Mouse (Mus musculus): Measurements from ENCODE around the gene S100a9. TPM values are rescaled to one million over a fixed set of nuclear protein-coding genes. Genes with fewer than 3 reads are reported as not detected.

Gene S100a9
- total RNA-seq, 1 experiment, result not detected

DNA sequence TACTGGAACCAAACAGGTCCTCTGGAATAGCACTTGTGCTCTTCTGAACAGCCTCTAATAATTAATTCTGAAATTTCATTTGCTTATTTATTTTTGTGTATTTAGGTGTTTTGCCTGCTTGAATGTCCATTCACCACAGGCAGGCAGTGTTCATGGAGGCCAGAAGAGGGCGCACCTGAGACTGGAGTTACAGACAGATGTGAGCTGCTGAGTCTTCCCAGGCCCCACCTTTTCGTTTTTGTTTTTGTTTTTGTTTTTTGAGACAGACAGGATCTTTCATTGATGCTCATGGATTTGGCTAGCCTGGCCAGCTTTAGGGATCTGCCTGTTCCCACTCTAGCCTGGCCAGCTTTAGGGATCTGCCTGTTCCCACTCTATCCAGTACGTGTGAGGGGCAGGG lies 51.3 kb downstream of the S100a9 start:
- no peak overlapping the region for H3K9ac ChIP-seq (ENCODE audit: insufficient read depth, low read depth, low read length, poor library complexity, severe bottlenecking)
- no peaks in the 10 kb centered on the region for H3K36me3 ChIP-seq (ENCODE audit: control insufficient read depth, insufficient read depth, low read length, poor library complexity, severe bottlenecking)
- no peaks in the 10 kb centered on the region for H3K4me1 ChIP-seq (ENCODE audit: control insufficient read depth in 2 of 2, insufficient read depth in 2 of 2, low read length in 2 of 2, poor library complexity in 1 of 2)
- peak; percentile 31 for DNase-seq (ENCODE audit: low read depth, low spot score)
- no peak overlapping the region for H3K27ac ChIP-seq (ENCODE audit: insufficient read depth, low read depth, low read length, poor library complexity, severe bottlenecking)
- no peaks in the 10 kb centered on the region for H3K9me3 ChIP-seq (ENCODE audit: control insufficient read depth, insufficient read depth, low read depth, low read length)
- no peak for TF ChIP-seq MAFK (IDR thresholded peaks at IDR 0.05; ENCODE audit: insufficient read depth, low read depth, low read length)
- TF ChIP-seq ZNF384 (IDR thresholded peaks at IDR 0.05; ENCODE audit: low read depth, low read length), result no peak
- TF ChIP-seq CHD2 (IDR thresholded peaks at IDR 0.05; ENCODE audit: low read depth, low read length), result no peak
- TF ChIP-seq ZC3H11A (IDR thresholded peaks at IDR 0.05; ENCODE audit: borderline replicate concordance, low read depth, low read length), result no peak
- no peak for TF ChIP-seq HCFC1 (IDR thresholded peaks at IDR 0.05; ENCODE audit: borderline replicate concordance, insufficient read depth, low read length)
- no peak overlapping the region for H3K4me3 ChIP-seq (ENCODE audit: insufficient read depth in 1 of 2, low read depth in 1 of 2, low read length in 2 of 2, poor library complexity in 1 of 2, severe bottlenecking in 1 of 2)
- in situ Hi-C loops (cut with MboI; ENCODE audit: low sequenced_read_pairs in 2 of 2, unreplicated experiment in 2 of 2), result no loop called here

Other genes with a start within 250 kb of the S100a9 start
- gene Npr1, start 229.9 kb downstream of the S100a9 start, total RNA-seq (2012; rRNA removed), result 16.4 and 21.6 TPM in 2 replicates
- gene Ilf2, start 219.6 kb downstream of the S100a9 start, total RNA-seq (2012; rRNA removed), result 153 and 165 TPM in 2 replicates
- gene Snapin, start 204.7 kb downstream of the S100a9 start, total RNA-seq (2012; rRNA removed), result 24.7 and 33.6 TPM in 2 replicates
- 84.0 and 110 TPM in 2 replicates for gene Chtop, start 186.2 kb downstream of the S100a9 start, total RNA-seq (2012; rRNA removed)
- gene S100a1, start 181.3 kb downstream of the S100a9 start, total RNA-seq (2012; rRNA removed), result 1.7 and 2.3 TPM in 2 replicates
- gene S100a13, start 181.3 kb downstream of the S100a9 start, total RNA-seq (2012; rRNA removed), result 5.3 and 8.2 TPM in 2 replicates
- 0.54 TPM in 1 of 2 replicates, not detected in the other for gene S100a14, start 168.9 kb downstream of the S100a9 start, total RNA-seq (2012; rRNA removed)
- gene S100a16, start 158.5 kb downstream of the S100a9 start, total RNA-seq (2012; rRNA removed), result 3.2 TPM in 2 replicates
- gene S100a3, start 135.1 kb downstream of the S100a9 start, total RNA-seq (2012; rRNA removed), result 0.95 and 1.6 TPM in 2 replicates
- not detected in 2 replicates for gene S100a2, start 105.5 kb downstream of the S100a9 start, total RNA-seq (2012; rRNA removed)
- gene Gm42674, start 93.8 kb downstream of the S100a9 start, total RNA-seq (2012; rRNA removed), result not detected in 2 replicates
- 2.0 and 6.9 TPM in 2 replicates for gene S100a4, start 92.0 kb downstream of the S100a9 start, total RNA-seq (2012; rRNA removed)
- not detected in 2 replicates for gene S100a5, start 87.2 kb downstream of the S100a9 start, total RNA-seq (2012; rRNA removed)
- gene S100a6, start 82.8 kb downstream of the S100a9 start, total RNA-seq (2012; rRNA removed), result 488 and 912 TPM in 2 replicates
- gene S100a7a, start 41.7 kb downstream of the S100a9 start, total RNA-seq (2012; rRNA removed), result 0.32 and 1.1 TPM in 2 replicates
- not detected in 2 replicates for gene S100a8, start 26.7 kb downstream of the S100a9 start, total RNA-seq (2012; rRNA removed)
- not detected in 2 replicates for gene Pglyrp4, start 31.2 kb upstream of the S100a9 start, total RNA-seq (2012; rRNA removed)
- not detected in 2 replicates for gene Gm5849, start 82.2 kb upstream of the S100a9 start, total RNA-seq (2012; rRNA removed)

Measured in ES-E14 (cell line).